ENCODE assay signal across 20 mouse cellular contexts in the genomic region with DNA sequence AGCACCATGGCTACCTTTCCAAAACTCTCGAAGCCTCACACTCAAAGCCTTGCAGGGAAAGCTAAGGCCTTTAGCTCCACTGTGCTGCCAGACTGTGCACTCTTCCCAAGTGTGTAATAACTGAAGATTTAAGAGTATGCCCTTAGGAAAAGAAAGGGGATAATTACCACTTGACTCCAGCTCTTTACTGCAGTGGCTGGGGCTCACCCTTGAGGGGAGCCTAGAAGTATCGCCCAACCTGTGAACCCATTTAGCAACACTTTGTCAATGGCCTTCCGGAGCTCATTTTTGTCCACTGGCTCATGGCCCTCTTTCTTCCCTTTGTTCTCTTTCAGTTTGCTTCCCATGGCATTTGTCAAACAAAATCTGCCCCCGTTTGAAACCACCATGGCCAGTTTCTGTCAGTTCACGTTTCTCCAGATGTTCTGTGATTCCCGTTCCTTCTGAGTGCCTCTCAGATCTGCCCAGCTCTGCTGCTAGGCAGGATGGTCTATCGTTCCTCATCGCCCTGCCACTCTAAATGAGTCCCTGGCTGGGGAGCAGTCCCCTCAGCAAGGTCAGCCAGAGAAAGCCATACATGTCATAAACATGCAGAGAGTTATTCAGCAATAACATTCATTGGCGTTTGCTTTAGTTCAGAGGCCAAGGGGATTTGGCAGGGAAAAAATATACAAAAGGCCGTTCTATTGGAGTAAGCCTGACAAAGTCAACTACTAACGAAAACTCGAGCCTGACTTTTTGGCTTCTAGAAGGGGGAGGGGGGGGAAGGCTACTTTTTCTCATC.
A peak's percentile ranks its signal among the peaks of the same experiment; 100 is the strongest.
DNase-seq lines count a peak whose midpoint lies in the region; ATAC-seq lines count a peak whose summit lies in the region.
"Had no signal": no experiment of that assay in that cellular context is flagged by ENCODE, and none has a peak within 500 bp of the region (broad histone marks: within the 10 kb centered on the region; RNA-seq: fewer than 3 reads in every experiment).

No protein-coding gene starts in this region.

- H3K9me3 ChIP-seq in hindbrain, embryonic 10.5 days: no peaks in the 10 kb centered on the region
- H3K9me3 ChIP-seq in hindbrain, embryonic 13.5 days: no peaks in the 10 kb centered on the region
- no peaks in the 10 kb centered on the region for H3K9me3 ChIP-seq in midbrain, embryonic 11.5 days (ENCODE audit: control insufficient read depth, low read length)
- no peaks in the 10 kb centered on the region for H3K9me3 ChIP-seq in midbrain, embryonic 10.5 days (replicated peaks)
- H3K9me3 ChIP-seq in lung, embryonic 16.5 days (ENCODE audit: control insufficient read depth, low read length): no peaks in the 10 kb centered on the region
- H3K9me3 ChIP-seq: embryonic facial prominence, embryonic 15.5 days; forebrain, embryonic 15.5 days; heart, embryonic 12.5 days; liver, embryonic 13.5 days; midbrain, embryonic 12.5 days had no signal

- no peak overlapping the region for H3K4me3 ChIP-seq in hindbrain, embryonic 10.5 days
- H3K4me3 ChIP-seq in hindbrain, embryonic 13.5 days: no peak overlapping the region
- no peak overlapping the region for H3K4me3 ChIP-seq in midbrain, embryonic 11.5 days (ENCODE audit: low read depth, low read length)
- H3K4me3 ChIP-seq in midbrain, embryonic 10.5 days: no peak overlapping the region
- H3K4me3 ChIP-seq in lung, embryonic 16.5 days (ENCODE audit: low read length): no peak overlapping the region
- H3K4me3 ChIP-seq: embryonic facial prominence, embryonic 15.5 days; forebrain, embryonic 15.5 days; heart, embryonic 12.5 days; liver, embryonic 13.5 days; midbrain, embryonic 12.5 days had no signal

- H3K36me3 ChIP-seq in hindbrain, embryonic 10.5 days: no peaks in the 10 kb centered on the region
- no peaks in the 10 kb centered on the region for H3K36me3 ChIP-seq in hindbrain, embryonic 13.5 days
- H3K36me3 ChIP-seq in midbrain, embryonic 11.5 days (ENCODE audit: control insufficient read depth, insufficient read depth, low read length): no peaks in the 10 kb centered on the region
- no peaks in the 10 kb centered on the region for H3K36me3 ChIP-seq in midbrain, embryonic 10.5 days
- H3K36me3 ChIP-seq in lung, embryonic 16.5 days (ENCODE audit: control insufficient read depth, insufficient read depth, low read length): no peaks in the 10 kb centered on the region
- H3K36me3 ChIP-seq: embryonic facial prominence, embryonic 15.5 days; forebrain, embryonic 15.5 days; heart, embryonic 12.5 days; liver, embryonic 13.5 days; midbrain, embryonic 12.5 days had no signal

- no peak for DNase-seq in hindbrain, embryonic 10.5 days (ENCODE audit: low spot score)
- DNase-seq in midbrain, embryonic 11.5 days (ENCODE audit: low spot score, missing footprints): peak; percentile 80
- DNase-seq in midbrain, embryonic 10.5 days (ENCODE audit: low spot score): no peak
- peak; percentile 37 to 61 for DNase-seq in lung, postnatal 4 days
- no peak for DNase-seq in embryo, embryonic 10 days (ENCODE audit: low spot score)
- DNase-seq: cerebellum, adult 9-10 months; gastrocnemius, postnatal 14 days; heart, adult 18-20 months; heart, postnatal 10 days; liver, embryonic 13.5 days; right cerebral cortex, postnatal 14 days; thymus, postnatal 14 days had no signal

- H3K4me1 ChIP-seq in hindbrain, embryonic 10.5 days (replicated peaks): peaks cover 26% of the 10 kb centered on the region
- H3K4me1 ChIP-seq in hindbrain, embryonic 13.5 days (replicated peaks): no peaks in the 10 kb centered on the region
- no peaks in the 10 kb centered on the region for H3K4me1 ChIP-seq in midbrain, embryonic 11.5 days (ENCODE audit: control insufficient read depth, insufficient read depth, low read length)
- peaks cover 26% of the 10 kb centered on the region for H3K4me1 ChIP-seq in midbrain, embryonic 10.5 days
- H3K4me1 ChIP-seq in lung, embryonic 16.5 days (replicated peaks; ENCODE audit: control insufficient read depth, insufficient read depth, low read length): peaks cover 19% of the 10 kb centered on the region
- H3K4me1 ChIP-seq: embryonic facial prominence, embryonic 15.5 days; heart, embryonic 12.5 days; liver, embryonic 13.5 days had no signal

- no peak overlapping the region for H3K4me2 ChIP-seq in hindbrain, embryonic 13.5 days
- no peak overlapping the region for H3K4me2 ChIP-seq in midbrain, embryonic 11.5 days
- H3K4me2 ChIP-seq in lung, embryonic 16.5 days (ENCODE audit: low read depth, low read length): peak overlapping the region; percentile 6; the same call in 1 of the 2 replicates
- H3K4me2 ChIP-seq: embryonic facial prominence, embryonic 15.5 days; forebrain, embryonic 15.5 days; heart, embryonic 12.5 days; liver, embryonic 13.5 days; midbrain, embryonic 12.5 days had no signal

- no peak overlapping the region for H3K9ac ChIP-seq in hindbrain, embryonic 13.5 days
- no peak overlapping the region for H3K9ac ChIP-seq in midbrain, embryonic 11.5 days (ENCODE audit: low read length)
- H3K9ac ChIP-seq in lung, embryonic 16.5 days (ENCODE audit: low read length): no peak overlapping the region
- H3K9ac ChIP-seq: embryonic facial prominence, embryonic 15.5 days; forebrain, embryonic 15.5 days; heart, embryonic 12.5 days; liver, embryonic 13.5 days; midbrain, embryonic 12.5 days had no signal

- WGBS in hindbrain, embryonic 10.5 days: 77% methylated on average over 12 of the region's 12 CpGs
- 66% methylated on average over 12 of the region's 12 CpGs for WGBS in hindbrain, embryonic 13.5 days
- WGBS in midbrain, embryonic 11.5 days: 69% methylated on average over 12 of the region's 12 CpGs
- WGBS in midbrain, embryonic 10.5 days: 79% methylated on average over 12 of the region's 12 CpGs
- WGBS in lung, embryonic 16.5 days: 23% methylated on average over 12 of the region's 12 CpGs

- ATAC-seq in hindbrain, embryonic 13.5 days (ENCODE audit: low FRiP score): no peak
- no peak for ATAC-seq in midbrain, embryonic 11.5 days (ENCODE audit: low FRiP score)
- peak; percentile 93 for ATAC-seq in lung, embryonic 16.5 days (ENCODE audit: low read depth)
- ATAC-seq: forebrain, embryonic 15.5 days; intestine, postnatal 0 days had no signal

- H3K27me3 ChIP-seq in hindbrain, embryonic 10.5 days (ENCODE audit: insufficient read depth, poor library complexity, severe bottlenecking): no peaks in the 10 kb centered on the region
- no peaks in the 10 kb centered on the region for H3K27me3 ChIP-seq in hindbrain, embryonic 13.5 days
- no peaks in the 10 kb centered on the region for H3K27me3 ChIP-seq in midbrain, embryonic 11.5 days (ENCODE audit: control insufficient read depth, insufficient read depth, low read length)
- H3K27me3 ChIP-seq in midbrain, embryonic 10.5 days (ENCODE audit: low read depth, poor library complexity, severe bottlenecking): no peaks in the 10 kb centered on the region
- no peaks in the 10 kb centered on the region for H3K27me3 ChIP-seq in lung, embryonic 16.5 days (ENCODE audit: control insufficient read depth, insufficient read depth, low read depth, low read length)
- H3K27me3 ChIP-seq: embryonic facial prominence, embryonic 15.5 days; forebrain, embryonic 15.5 days; heart, embryonic 12.5 days; liver, embryonic 13.5 days; midbrain, embryonic 12.5 days had no signal

- H3K27ac ChIP-seq in hindbrain, embryonic 10.5 days: peak overlapping the region; percentile 54; the same call in 1 of the 2 replicates
- no peak overlapping the region for H3K27ac ChIP-seq in hindbrain, embryonic 13.5 days
- no peak overlapping the region for H3K27ac ChIP-seq in midbrain, embryonic 11.5 days (ENCODE audit: low read depth, low read length)
- no peak overlapping the region; the same call in 1 of the 2 replicates for H3K27ac ChIP-seq in midbrain, embryonic 10.5 days (replicated peaks)
- H3K27ac ChIP-seq in lung, embryonic 16.5 days (ENCODE audit: low read length): peak overlapping the region; percentile 47
- H3K27ac ChIP-seq: embryonic facial prominence, embryonic 15.5 days; forebrain, embryonic 15.5 days; liver, embryonic 13.5 days; macrophage; midbrain, embryonic 12.5 days had no signal

Comparison
In these comparisons a context has a peak if more than half of its experiments do, and no peak if none do; other contexts are left out.
1. DNase-seq: peak in midbrain, embryonic 11.5 days (single experiment) and lung, postnatal 4 days (2 of 2); none in hindbrain, embryonic 10.5 days (single experiment), midbrain, embryonic 10.5 days (single experiment) and embryo, embryonic 10 days (single experiment).
2. H3K27ac ChIP-seq: peak in hindbrain, embryonic 10.5 days (single experiment) and lung, embryonic 16.5 days (single experiment); none in hindbrain, embryonic 13.5 days (single experiment), midbrain, embryonic 11.5 days (single experiment) and midbrain, embryonic 10.5 days (single experiment).